In the genomic region with DNA sequence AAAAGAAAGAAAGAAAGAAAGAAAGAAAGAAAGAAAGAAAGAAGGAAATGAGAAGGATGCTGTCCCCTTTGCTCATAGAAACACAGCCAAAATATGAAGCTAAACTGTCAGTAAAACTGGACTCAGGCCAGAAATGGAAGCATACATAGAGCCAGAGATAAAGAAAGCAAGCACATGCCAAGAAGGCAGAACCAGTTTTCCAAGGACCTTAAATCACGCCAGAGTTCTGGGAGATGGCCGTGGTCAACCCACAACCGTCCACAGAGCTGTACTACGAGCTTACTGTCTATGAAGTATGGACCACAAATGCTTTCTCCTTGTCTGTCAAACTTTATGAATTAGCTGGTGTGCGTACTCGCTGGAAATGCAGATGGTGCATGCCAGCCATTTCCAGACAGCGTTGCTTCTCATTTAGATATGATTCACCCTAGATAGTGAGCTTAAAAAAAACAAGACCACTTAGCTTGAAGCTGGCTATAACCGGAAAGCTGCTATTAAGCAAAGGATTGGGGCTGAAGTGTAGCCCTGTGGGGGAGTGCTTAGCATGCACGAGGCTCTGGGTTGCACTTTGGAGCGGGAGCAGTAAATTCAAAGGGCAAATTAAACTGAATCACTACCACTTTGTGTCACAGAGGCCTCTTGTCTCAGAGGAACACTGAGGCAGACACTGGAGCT, we compare ENCODE assay signal across 11 mouse cellular contexts. TPM values are rescaled to one million over a fixed set of nuclear protein-coding genes. Genes with fewer than 3 reads are reported as not detected.
DNase-seq lines count a peak whose midpoint lies in the region; ATAC-seq and TF ChIP-seq lines count a peak whose summit lies in the region.
"Had no signal": no experiment of that assay in that cellular context is flagged by ENCODE, and none has a peak within 500 bp of the region (broad histone marks: within the 10 kb centered on the region; RNA-seq: fewer than 3 reads in every experiment).

No protein-coding gene starts in this region.

- no peaks in the 10 kb centered on the region for H3K9me3 ChIP-seq in embryonic facial prominence, embryonic 14.5 days (ENCODE audit: control insufficient read depth, low read length)
- no peaks in the 10 kb centered on the region for H3K9me3 ChIP-seq in embryonic facial prominence, embryonic 10.5 days
- H3K9me3 ChIP-seq in lung, embryonic 14.5 days (ENCODE audit: low read depth, low read length), result no peaks in the 10 kb centered on the region

- 56% methylated on average over 10 of the region's 10 CpGs for WGBS in embryonic facial prominence, embryonic 14.5 days
- WGBS in embryonic facial prominence, embryonic 10.5 days, result 82% methylated on average over 10 of the region's 10 CpGs
- WGBS in lung, embryonic 14.5 days, result 36% methylated on average over 10 of the region's 10 CpGs
- WGBS in lung, adult 2 months, result 59% methylated on average over 10 of the region's 10 CpGs

- no peaks in the 10 kb centered on the region for H3K36me3 ChIP-seq in embryonic facial prominence, embryonic 14.5 days (ENCODE audit: control insufficient read depth, insufficient read depth, low read length)
- peaks cover 4% of the 10 kb centered on the region; the same call in 1 of the 2 replicates for H3K36me3 ChIP-seq in embryonic facial prominence, embryonic 10.5 days (replicated peaks)
- peaks cover 4% of the 10 kb centered on the region; the same call in 1 of the 2 replicates for H3K36me3 ChIP-seq in lung, embryonic 14.5 days (ENCODE audit: insufficient read depth)

- ATAC-seq in embryonic facial prominence, embryonic 14.5 days (ENCODE audit: low read depth), result no peak
- peak; percentile 95 for ATAC-seq in lung, embryonic 14.5 days (ENCODE audit: insufficient read depth)

- H3K4me2 ChIP-seq in embryonic facial prominence, embryonic 14.5 days (ENCODE audit: low read depth, low read length), result no peak overlapping the region
- H3K4me2 ChIP-seq in lung, embryonic 14.5 days, result 0 out of 2 replicates have a peak overlapping the region, but pooled peaks have one; percentile 23

- H3K9ac ChIP-seq in embryonic facial prominence, embryonic 14.5 days (ENCODE audit: low read depth, low read length), result no peak overlapping the region
- no peak overlapping the region for H3K9ac ChIP-seq in lung, embryonic 14.5 days
- H3K9ac ChIP-seq: liver, embryonic 14.5 days had no signal

- no peak for TF ChIP-seq CTCF in lung, embryonic 14.5 days (IDR thresholded peaks at IDR 0.05; ENCODE audit: low read depth)
- no peak for TF ChIP-seq CTCF in lung, adult 2 months (IDR thresholded peaks at IDR 0.05; ENCODE audit: insufficient read depth, low read length)
- no peak for TF ChIP-seq CTCF in brain, embryonic 14.5 days (IDR thresholded peaks at IDR 0.05; ENCODE audit: borderline replicate concordance, extremely low read depth, insufficient read depth, insufficient read length)

- H3K27me3 ChIP-seq in embryonic facial prominence, embryonic 14.5 days (replicated peaks; ENCODE audit: control insufficient read depth, insufficient read depth, low read length), result no peaks in the 10 kb centered on the region
- no peaks in the 10 kb centered on the region for H3K27me3 ChIP-seq in embryonic facial prominence, embryonic 10.5 days (replicated peaks; ENCODE audit: low read depth, poor library complexity, severe bottlenecking)
- no peaks in the 10 kb centered on the region for H3K27me3 ChIP-seq in lung, embryonic 14.5 days (ENCODE audit: insufficient read depth, low read length)

- 0 out of 2 replicates have a peak, but pooled peaks cover 4% of the 10 kb centered on the region for H3K4me1 ChIP-seq in embryonic facial prominence, embryonic 14.5 days (ENCODE audit: control insufficient read depth, insufficient read depth, low read length)
- H3K4me1 ChIP-seq in embryonic facial prominence, embryonic 10.5 days, result no peaks in the 10 kb centered on the region
- H3K4me1 ChIP-seq in lung, embryonic 14.5 days (ENCODE audit: insufficient read depth), result peaks cover 5% of the 10 kb centered on the region; the same call in 1 of the 2 replicates
- H3K4me1 ChIP-seq in lung, adult 2 months (ENCODE audit: control insufficient read depth, insufficient read depth, low read length), result no peaks in the 10 kb centered on the region

- TF ChIP-seq POLR2A in lung, adult 2 months (IDR thresholded peaks at IDR 0.05; ENCODE audit: borderline replicate concordance, extremely low read depth, low read depth, low read length), result no peak
- TF ChIP-seq POLR2A in brain, embryonic 14.5 days (IDR thresholded peaks at IDR 0.05; ENCODE audit: borderline replicate concordance, extremely low read depth, insufficient read depth, insufficient read length, poor library complexity, severe bottlenecking), result no peak

- DNase-seq in embryonic facial prominence, embryonic 14.5 days (ENCODE audit: low spot score), result peak; percentile 72
- DNase-seq in embryonic facial prominence, embryonic 10.5 days (ENCODE audit: low spot score), result no peak
- peak; percentile 94 for DNase-seq in lung, embryonic 14.5 days
- DNase-seq in lung, adult 2 months, result no peak
- peak; percentile 64 for DNase-seq in brain, embryonic 14.5 days (ENCODE audit: low read depth)
- DNase-seq in kidney, postnatal 14 days, result peak; percentile 49
- no peak for DNase-seq in natural killer cell, adult 2 months (ENCODE audit: low spot score in 2 of 2)
- no peak for DNase-seq in Muller cell, postnatal 12 days (ENCODE audit: inconsistent ontology term)
- DNase-seq: B cell, adult 2 months; midbrain, embryonic 14.5 days had no signal

- no peak overlapping the region for H3K27ac ChIP-seq in embryonic facial prominence, embryonic 14.5 days (replicated peaks; ENCODE audit: low read depth, low read length)
- H3K27ac ChIP-seq in embryonic facial prominence, embryonic 10.5 days (replicated peaks), result no peak overlapping the region
- peak overlapping the region; percentile 48 for H3K27ac ChIP-seq in lung, embryonic 14.5 days (ENCODE audit: low read depth)
- H3K27ac ChIP-seq: liver, embryonic 14.5 days had no signal

- no peak overlapping the region for H3K4me3 ChIP-seq in embryonic facial prominence, embryonic 14.5 days (ENCODE audit: low read depth, low read length)
- H3K4me3 ChIP-seq in embryonic facial prominence, embryonic 10.5 days, result no peak overlapping the region
- no peak overlapping the region for H3K4me3 ChIP-seq in lung, embryonic 14.5 days (ENCODE audit: low read depth, low read length)
- no peak overlapping the region for H3K4me3 ChIP-seq in lung, adult 2 months (replicated peaks; ENCODE audit: extremely low read depth, low read depth, low read length)

RNA-seq across cellular contexts. Expression of a gene that starts 24.5 kb away (rescaled TPM):
- polyA plus RNA-seq in embryonic facial prominence, embryonic 14.5 days (2014; fragmentation: Nextera tagmentation; extraction: Ambion mirVana), result 7.9 and 10.1 TPM in 2 replicates
- polyA plus RNA-seq in embryonic facial prominence, embryonic 10.5 days (2016; fragmentation: Nextera tagmentation; extraction: Ambion mirVana), result 9.3 and 10.5 TPM in 2 replicates
- polyA plus RNA-seq in lung, embryonic 14.5 days (2014; fragmentation: Nextera tagmentation; extraction: Ambion mirVana), result 26.8 and 28.2 TPM in 2 replicates
- polyA plus RNA-seq in lung, adult 2 months (2012; rRNA removed), result 19.9 and 34.7 TPM in 2 replicates
- 12.6 and 15.8 TPM in 2 replicates for polyA plus RNA-seq in brain, embryonic 14.5 days (2012; rRNA removed)

RNA-seq across cellular contexts. Expression of a gene that starts 54.4 kb away (rescaled TPM):
- polyA plus RNA-seq in embryonic facial prominence, embryonic 14.5 days (2014; fragmentation: Nextera tagmentation; extraction: Ambion mirVana), result 36.4 and 37.7 TPM in 2 replicates
- 26.6 and 30.1 TPM in 2 replicates for polyA plus RNA-seq in embryonic facial prominence, embryonic 10.5 days (2016; fragmentation: Nextera tagmentation; extraction: Ambion mirVana)
- polyA plus RNA-seq in lung, embryonic 14.5 days (2014; fragmentation: Nextera tagmentation; extraction: Ambion mirVana), result 30.3 and 32.6 TPM in 2 replicates
- polyA plus RNA-seq in lung, adult 2 months (2012; rRNA removed), result 3.1 and 3.8 TPM in 2 replicates
- polyA plus RNA-seq in brain, embryonic 14.5 days (2012; rRNA removed), result 3.0 and 8.4 TPM in 2 replicates

Comparison
In these comparisons a context has a peak if more than half of its experiments do, and no peak if none do; other contexts are left out.
1. DNase-seq: peak in embryonic facial prominence, embryonic 14.5 days (single experiment), lung, embryonic 14.5 days (single experiment), brain, embryonic 14.5 days (single experiment) and kidney, postnatal 14 days (single experiment); none in embryonic facial prominence, embryonic 10.5 days (single experiment), lung, adult 2 months (single experiment), natural killer cell, adult 2 months (0 of 2) and Muller cell, postnatal 12 days (single experiment).